Mouse (Mus musculus) erythroblast, embryonic 14.5 days (primary cell): Measurements from ENCODE around the gene Rec114.

Experiments used
- GATA1 ChIP-seq: IDR thresholded peaks from 2 replicates; pipeline ENCODE4 v1.6.1; 2012; ENCODE audit warnings: low read length, inconsistent platforms, mixed read lengths
- TAL1 ChIP-seq: IDR thresholded peaks from 3 replicates; pipeline ENCODE4 v1.6.1; 2012; ENCODE audit warnings: low read length, inconsistent platforms, mixed read lengths

DNA sequence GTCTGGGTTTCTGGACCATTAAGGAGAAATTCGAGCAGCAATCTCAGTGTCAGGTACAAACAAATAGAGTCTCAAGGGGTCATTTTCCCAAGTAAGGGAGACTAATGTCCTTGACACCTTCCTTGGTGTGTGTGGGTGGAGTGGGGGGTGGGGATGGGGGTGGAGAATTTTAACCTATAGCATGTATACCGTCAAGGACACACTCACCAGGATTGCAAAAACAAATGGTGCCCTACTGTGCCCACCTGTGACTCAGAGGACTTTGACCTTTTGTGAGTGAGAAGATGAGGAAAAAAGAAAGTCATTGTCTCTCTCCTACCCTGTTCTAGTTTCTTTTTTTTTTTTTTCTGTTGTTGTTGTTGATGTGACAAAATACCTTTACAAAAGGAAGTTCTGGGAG, 18.3 kb upstream of the Rec114 start:
- TF ChIP-seq GATA1 (no peak), TAL1 (no peak)
